Mouse (Mus musculus): Measurements from ENCODE around the gene 1700067P10Rik.

The 1700067P10Rik gene

GRCm38 (mm10) chr17:48096321-48096720 is 7.2 kb downstream of the 1700067P10Rik start:
- peak in 1 of 2 experiments; percentile 8 for DNase-seq (ENCODE audit: low spot score in 2 of 2)

GRCm38 (mm10) chr17:48097011-48097742 is 8.1 kb downstream of the 1700067P10Rik start:
- peak in 1 of 2 experiments; percentile 42 for DNase-seq (ENCODE audit: low spot score in 2 of 2)

- DNase-seq (ENCODE audit: low spot score in 2 of 2) = peak in 1 of 2 experiments; percentile 4
Measured at GRCm38 (mm10) chr17:48097743-48098527, 8.8 kb downstream of the 1700067P10Rik start.

GRCm38 (mm10) chr17:48098528-48098890 is 9.4 kb downstream of the 1700067P10Rik start:
- peak in 1 of 2 experiments; percentile 10 for DNase-seq (ENCODE audit: low spot score in 2 of 2)

- DNase-seq (ENCODE audit: low spot score in 2 of 2) = no peak
Measured at GRCm38 (mm10) chr17:48099312-48099711, 10.2 kb downstream of the 1700067P10Rik start.

GRCm38 (mm10) chr17:48100441-48101417 is 11.6 kb downstream of the 1700067P10Rik start:
- DNase-seq (ENCODE audit: low spot score in 2 of 2) = peak; percentile 68 to 75

GRCm38 (mm10) chr17:48107333-48107732 is 18.2 kb downstream of the 1700067P10Rik start:
- no peak for DNase-seq (ENCODE audit: low spot score in 2 of 2)

- no peak for DNase-seq (ENCODE audit: low spot score in 2 of 2)
Measured at GRCm38 (mm10) chr17:48107862-48108261, 18.7 kb downstream of the 1700067P10Rik start.

GRCm38 (mm10) chr17:48108520-48108919 is 19.4 kb downstream of the 1700067P10Rik start:
- DNase-seq (ENCODE audit: low spot score in 2 of 2) = no peak

- peak in 1 of 2 experiments; percentile 7 for DNase-seq (ENCODE audit: low spot score in 2 of 2)
Measured at GRCm38 (mm10) chr17:48110547-48111287, 21.6 kb downstream of the 1700067P10Rik start.

GRCm38 (mm10) chr17:48118570-48118969 is 29.5 kb downstream of the 1700067P10Rik start:
- DNase-seq (ENCODE audit: low spot score in 2 of 2) = no peak

GRCm38 (mm10) chr17:48119656-48120055 is 30.5 kb downstream of the 1700067P10Rik start:
- DNase-seq (ENCODE audit: low spot score in 2 of 2) = peak; percentile 47 to 75

- DNase-seq (ENCODE audit: low spot score in 2 of 2) = no peak
Measured at GRCm38 (mm10) chr17:48120456-48120855, 31.3 kb downstream of the 1700067P10Rik start.

- DNase-seq (ENCODE audit: low spot score in 2 of 2) = no peak
Measured at GRCm38 (mm10) chr17:48132810-48133209, 43.7 kb downstream of the 1700067P10Rik start.
